Mouse (Mus musculus): Measurements from ENCODE around the gene 1110004F10Rik. TPM values are rescaled to one million over a fixed set of nuclear protein-coding genes. Genes with fewer than 3 reads are reported as not detected.

The 1110004F10Rik gene
- 97.8 TPM for polyA plus RNA-seq (2014; fragmentation: Illumina TruSeq; extraction: RNeasy Lipid Tissue Mini Kit (QIAGEN cat#74804); ENCODE audit: low read depth, low replicate concordance)

DNA sequence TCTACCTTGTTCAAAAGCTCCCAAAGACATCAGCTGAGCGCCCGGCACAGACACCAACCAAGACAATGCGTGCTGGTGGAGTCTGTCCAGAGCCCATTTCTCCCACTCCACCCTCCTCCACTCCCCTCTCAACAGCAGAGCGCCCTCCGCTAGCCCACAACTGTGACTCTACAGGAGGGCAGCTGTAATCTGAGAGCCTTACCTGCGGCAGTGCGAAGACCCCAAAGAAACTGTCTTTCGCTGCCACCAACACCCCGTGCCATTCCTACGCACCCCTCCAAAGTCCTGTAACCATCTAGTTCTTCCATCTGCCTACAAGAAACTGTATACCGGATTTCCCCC, at the start of gene 1110004F10Rik:
Gene 1110004F10Rik (plus strand): TSS at position 202 of the 342 bp plus-strand sequence.

DNA sequence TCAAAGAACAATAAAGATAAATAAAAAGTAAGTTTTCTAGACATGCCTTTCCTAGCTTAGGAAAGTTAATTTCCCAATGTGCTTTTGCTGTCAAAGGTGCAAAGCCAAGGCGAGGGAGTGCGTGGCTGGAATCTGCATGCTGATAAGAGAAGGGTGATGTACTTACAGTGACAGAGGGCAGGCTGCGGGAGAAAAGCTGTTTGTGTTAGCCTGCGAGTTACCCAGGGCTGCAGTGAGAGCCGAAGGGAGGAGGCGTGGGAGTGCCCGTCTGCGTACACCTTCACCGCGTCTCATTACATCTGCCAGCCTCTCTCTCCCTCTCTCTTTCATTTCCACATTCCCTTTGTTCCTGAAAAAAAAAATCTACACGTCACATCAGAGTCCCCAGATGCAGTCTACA, 686 bp upstream of the 1110004F10Rik start, which contains the start of gene Sox6:
Gene Sox6 (minus strand): TSS at position 286 of the 400 bp plus-strand sequence.

GRCm38 (mm10) chr7:116084366-116084765, 45.2 kb downstream of the 1110004F10Rik start, which contains the start of gene Gm4353:
Gene Gm4353 (minus strand): TSS chr7:116084635.

Other genes with a start within 250 kb of the 1110004F10Rik start
- gene Sox6, start 601 bp upstream of the 1110004F10Rik start, polyA plus RNA-seq (2014; fragmentation: Illumina TruSeq; extraction: RNeasy Lipid Tissue Mini Kit (QIAGEN cat#74804); ENCODE audit: low read depth, low replicate concordance) = 8.1 TPM
- gene Gm4353, start 45.2 kb downstream of the 1110004F10Rik start, polyA plus RNA-seq (2014; fragmentation: Illumina TruSeq; extraction: RNeasy Lipid Tissue Mini Kit (QIAGEN cat#74804); ENCODE audit: low read depth, low replicate concordance) = 0.30 TPM